Mouse (Mus musculus) retina, adult 2 months (tissue): ENCODE results near the gene Ifne.
A peak's percentile ranks its signal among the peaks of the same experiment; 100 is the strongest.

Source experiments
- DNase-seq: peaks from one replicate; pipeline ENCODE4 v3.0.0-alpha.2; 2012; ENCODE audit warnings: low read depth, low spot score

Gene Ifne

GRCm38 (mm10) chr4:88880101-88880500 lies at the start of gene Ifne:
Gene Ifne (minus strand): TSS chr4:88880201.
- DNase-seq = no peak

GRCm38 (mm10) chr4:88928341-88929102 lies 48.5 kb upstream of the Ifne start:
- no peak for DNase-seq

DNA sequence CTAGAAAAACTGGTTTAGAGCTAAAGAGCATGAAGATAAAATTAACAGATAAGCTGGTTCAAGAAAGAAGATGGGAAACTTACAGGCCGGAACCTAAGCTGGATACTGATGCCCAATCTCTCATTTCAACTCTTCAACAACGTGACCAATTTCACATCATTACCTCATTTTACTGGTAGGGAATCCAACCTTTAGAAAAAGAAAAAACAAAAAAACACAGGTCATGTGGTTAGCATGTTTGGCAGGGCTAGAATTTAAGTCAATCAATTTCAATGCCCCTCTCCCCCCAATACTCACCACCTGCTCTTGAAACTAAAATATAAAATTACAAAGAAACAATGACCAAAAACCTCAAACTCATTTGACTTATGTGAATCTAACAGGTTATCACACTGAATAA lies 47.8 kb upstream of the Ifne start:
- no peak for DNase-seq

DNA sequence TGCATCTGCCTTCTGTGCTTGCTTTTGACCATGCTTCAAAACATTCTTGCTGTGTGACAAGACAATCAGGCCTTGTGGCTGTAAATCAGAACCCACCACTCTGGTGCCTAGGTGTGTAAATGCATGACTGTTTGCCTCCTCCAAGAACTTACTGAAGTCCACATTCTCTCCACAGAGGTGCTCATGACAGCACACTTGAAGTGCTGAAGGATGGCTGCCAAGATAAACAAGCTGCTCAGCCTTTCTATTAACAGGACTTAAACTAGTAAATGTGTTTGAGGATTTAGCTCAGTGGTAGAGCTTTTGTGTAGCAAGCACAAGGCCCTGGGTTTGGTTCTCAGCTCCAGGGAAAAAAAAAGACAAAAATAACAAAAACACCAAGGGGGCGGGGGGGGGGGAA lies 46.6 kb upstream of the Ifne start:
- no peak for DNase-seq

DNA sequence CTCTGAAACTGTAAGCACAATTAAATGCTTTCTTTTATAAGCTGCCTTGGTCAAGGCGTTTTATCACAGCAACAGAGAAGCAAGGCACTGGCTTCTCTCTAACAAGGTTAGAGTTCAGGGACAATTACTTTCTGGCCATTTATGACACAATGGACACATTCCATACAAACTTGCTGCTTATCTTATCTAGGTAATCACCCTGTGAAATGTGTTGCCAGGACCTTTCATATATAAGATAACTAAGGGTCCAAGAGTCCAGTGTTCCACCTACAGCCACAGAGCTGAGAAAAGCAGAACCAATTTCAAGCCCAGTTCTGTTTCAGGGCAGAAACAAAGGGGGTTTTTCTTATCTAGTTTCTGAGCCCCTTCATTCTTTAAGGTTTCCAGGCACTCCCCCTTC lies 46.1 kb upstream of the Ifne start:
- no peak for DNase-seq

DNA sequence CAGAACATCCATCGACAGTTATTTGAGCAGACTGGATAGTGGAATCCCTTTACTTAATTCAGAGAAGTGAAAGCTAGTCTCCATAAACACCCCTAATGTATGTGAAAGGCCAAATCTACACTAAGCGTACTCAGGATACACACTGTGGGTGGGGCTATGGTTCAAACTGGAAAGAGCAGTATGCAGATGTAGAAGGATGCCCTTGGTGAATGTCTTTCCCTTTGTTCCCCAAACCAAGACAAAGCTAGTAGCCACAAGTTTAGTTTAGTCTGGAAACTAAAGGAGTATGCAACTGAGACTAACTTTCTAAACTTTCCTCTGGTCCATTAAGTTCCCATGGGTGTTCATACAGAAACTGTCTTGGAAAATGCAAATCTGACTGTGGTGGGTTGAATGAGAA lies 45.5 kb upstream of the Ifne start:
- DNase-seq = no peak

GRCm38 (mm10) chr4:88921280-88921679 lies 41.3 kb upstream of the Ifne start:
- no peak for DNase-seq

DNA sequence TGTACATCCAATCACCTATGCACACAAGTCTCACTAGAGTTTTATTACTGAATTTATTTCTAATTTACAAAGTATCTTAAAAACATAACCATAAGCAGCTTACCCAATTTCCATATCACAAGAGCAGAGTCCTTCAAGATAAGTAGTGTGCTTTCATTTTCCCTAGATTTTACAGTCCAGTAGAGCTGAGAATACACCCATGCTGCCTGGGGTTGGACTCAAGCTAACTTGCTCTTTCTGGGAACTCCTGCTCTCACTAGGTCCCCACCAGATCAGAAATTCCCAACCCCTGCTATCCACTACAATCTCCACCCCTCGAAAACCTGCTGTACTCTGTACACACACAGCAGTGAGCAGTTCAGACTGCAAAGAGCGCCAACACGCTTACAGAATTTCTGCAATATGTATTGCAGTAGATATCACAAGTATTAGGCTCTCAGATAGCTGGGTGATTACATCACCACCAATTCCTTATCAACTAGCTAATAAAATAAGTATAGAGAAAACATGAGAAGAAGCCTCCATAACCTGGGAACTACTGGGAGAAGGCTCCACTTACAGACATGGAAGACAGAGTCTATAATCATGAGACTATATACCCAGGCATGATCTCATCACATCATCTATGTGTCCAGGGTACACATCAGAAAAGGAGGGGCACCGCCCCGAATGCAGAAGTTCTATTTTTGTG lies 37.9 kb upstream of the Ifne start:
- no peak for DNase-seq

- no peak for DNase-seq
Measured at GRCm38 (mm10) chr4:88916306-88916705, 36.3 kb upstream of the Ifne start.

GRCm38 (mm10) chr4:88913984-88914383 lies 34.0 kb upstream of the Ifne start:
- DNase-seq = no peak

DNA sequence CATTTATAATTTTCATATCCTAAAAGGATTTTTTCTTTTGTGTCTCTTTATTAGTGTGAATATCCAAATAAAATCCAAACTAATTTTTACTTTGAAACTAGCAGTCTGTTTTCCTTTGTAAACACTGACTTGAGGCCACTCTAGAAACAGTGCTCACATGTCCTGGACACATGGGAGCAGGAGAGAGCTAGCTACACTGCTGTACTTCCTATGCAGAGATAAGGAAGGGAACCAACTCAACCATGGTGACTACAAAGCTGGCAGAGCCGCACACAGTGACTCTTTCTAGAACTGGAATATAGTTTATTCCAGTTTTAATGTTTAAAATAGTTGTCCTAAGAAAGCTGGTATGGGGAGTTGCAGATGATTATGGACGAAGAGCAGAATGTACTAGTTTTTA lies 32.9 kb upstream of the Ifne start:
- DNase-seq = no peak

GRCm38 (mm10) chr4:88912187-88912586 lies 32.2 kb upstream of the Ifne start:
- no peak for DNase-seq

GRCm38 (mm10) chr4:88909600-88910534 lies 29.9 kb upstream of the Ifne start:
- DNase-seq = no peak

DNA sequence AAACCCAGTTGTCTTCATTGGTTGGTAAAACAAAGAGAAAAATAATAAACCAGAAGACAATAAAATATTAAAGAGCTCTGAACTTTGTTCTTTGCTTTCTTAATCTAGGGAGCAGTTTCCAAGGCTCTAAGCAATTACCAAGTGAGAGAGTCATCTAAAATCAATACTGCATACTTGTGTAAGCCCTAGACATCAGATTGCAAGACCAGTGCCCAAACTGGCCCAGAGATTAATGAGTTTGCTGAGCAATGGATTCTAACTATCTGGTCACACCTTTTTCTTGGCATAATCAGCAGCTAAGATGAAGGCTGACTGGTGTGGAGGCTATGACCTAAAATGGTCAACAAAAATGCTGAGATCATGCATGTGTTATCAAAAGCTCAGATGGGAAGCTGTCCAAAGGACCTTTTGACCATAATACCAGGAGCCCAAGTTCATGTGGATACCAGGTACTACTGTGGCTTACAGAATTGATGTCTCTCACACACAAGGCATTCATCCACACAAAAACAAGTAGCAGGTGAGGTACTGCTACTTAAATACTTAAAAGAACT lies 13.3 kb upstream of the Ifne start:
- DNase-seq = no peak

DNA sequence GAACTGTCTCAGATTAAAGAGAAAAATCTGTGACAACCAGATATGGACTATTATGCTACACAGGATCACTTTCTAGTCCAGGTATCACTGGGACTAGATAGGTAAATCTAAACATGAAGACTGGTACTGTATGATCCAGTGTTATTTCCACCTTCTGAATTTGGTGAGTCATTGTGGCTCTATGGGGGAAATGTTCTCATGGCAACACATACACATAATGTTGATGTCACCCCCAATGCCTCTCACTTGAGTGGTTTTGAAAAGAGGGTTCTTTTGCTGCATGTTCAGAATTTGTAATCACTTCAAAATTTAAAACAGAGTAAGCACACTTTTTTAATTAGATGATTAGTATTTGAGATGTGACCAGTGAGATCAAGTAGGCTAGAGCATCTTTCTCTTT lies 8.2 kb upstream of the Ifne start:
- no peak for DNase-seq

DNA sequence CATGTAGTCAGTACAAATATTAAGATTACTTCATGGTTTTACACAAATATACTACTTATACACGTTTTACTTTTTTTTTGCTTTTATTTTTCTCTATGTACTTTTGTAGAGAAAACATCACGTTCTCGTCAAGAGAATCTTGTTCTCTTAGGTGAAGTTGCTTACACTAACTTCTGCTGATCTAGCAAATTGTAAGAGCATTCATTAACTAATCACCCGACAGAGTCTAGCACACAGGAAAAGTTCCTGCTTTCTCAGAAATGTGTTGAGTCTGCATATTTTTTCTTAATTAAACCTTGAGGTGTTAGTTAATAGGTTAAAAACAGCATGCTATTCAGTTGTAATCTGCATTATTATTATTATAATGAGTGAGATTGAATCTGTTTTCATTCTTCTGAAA lies 1.2 kb downstream of the Ifne start:
- DNase-seq = no peak

DNA sequence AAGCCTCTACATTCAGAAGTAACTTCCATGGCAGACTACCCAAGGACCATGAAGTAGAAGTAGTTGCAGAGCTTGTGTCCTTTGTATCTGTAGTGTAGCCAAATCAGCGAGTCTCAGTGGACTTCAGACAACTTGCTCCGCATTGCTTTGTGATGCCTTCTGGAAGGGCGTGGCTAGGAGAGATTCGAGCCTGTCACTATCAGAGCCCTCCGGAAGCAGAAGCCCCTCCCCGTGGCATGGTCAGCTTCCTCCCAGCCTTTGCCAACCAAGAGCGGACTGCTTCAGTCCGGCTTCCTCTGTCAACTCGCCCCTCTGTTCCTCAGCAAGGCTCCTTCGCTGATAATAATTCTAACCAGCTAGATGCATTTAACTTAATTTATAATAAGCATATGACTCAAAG lies 1.8 kb downstream of the Ifne start:
- no peak for DNase-seq

GRCm38 (mm10) chr4:88876520-88876919 lies 3.5 kb downstream of the Ifne start:
- no peak for DNase-seq

DNA sequence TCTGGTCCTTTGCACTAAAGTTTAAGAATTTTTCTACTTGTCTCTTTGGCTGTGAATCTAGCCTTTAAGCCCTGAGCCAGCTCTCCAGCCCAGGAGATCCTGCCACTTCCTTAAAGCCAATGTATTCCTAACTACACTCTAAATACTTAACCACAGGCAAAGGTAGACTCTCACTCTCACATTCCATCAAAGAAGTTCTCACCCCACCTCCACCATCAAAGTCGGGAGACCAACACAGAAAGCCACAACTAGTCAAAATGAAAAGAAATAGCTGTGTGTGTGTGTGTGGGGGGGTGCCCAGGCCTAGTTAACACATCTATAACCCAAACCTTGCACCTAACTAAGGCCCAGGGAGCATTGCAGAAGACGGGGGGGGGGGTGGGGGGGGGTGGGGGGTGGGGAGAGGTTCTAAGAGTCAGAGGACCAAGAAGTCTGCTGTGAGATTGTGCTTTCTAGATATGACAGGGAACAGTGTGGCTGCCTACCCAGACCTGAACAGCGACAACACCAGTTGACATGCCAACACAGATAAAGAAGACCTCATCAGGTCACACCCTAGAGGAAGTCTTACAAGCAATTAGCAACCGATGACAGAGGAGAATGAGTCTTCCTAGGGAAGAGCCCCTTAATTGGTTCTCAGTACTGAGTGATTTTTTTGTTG lies 4.4 kb downstream of the Ifne start:
- no peak for DNase-seq

DNA sequence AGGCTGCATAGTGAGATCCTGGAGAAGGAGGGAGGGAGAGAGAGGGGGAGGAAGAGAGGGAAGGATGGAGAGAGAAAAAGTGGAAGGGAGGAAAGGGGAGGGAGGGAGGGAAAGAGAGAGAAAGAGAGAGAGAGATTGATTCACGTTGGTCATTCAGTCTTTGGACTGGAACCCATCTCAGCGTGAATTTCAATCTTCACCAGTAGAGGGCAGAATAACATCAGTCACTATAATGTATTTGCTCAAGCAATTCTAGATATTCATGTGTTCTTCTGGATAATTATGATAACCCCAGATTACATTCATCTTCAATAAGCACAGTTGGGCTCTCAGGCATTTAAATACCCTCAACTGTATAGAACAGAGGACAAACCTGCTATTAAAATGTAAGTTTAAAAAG lies 7.3 kb downstream of the Ifne start:
- peak; percentile 15 for DNase-seq
